Mouse (Mus musculus): Measurements from ENCODE around the gene Rabep1.
"Not testable (repeated sequence)": the region's sequence is repeated elsewhere in the genome, so short reads cannot be mapped to it uniquely, and the experiment has no call there.

Gene Rabep1

GRCm38 (mm10) chr11:70831201-70831600 is 13.4 kb upstream of the Rabep1 start:
- in situ Hi-C loops (cut with MboI) = no loop called here

GRCm38 (mm10) chr11:70833408-70833807 is 11.2 kb upstream of the Rabep1 start:
- in situ Hi-C loops (cut with MboI) = no loop called here

GRCm38 (mm10) chr11:70833831-70834230 is 10.7 kb upstream of the Rabep1 start:
- in situ Hi-C loops (cut with MboI) = no loop called here

- in situ Hi-C loops (cut with MboI) = no loop called here
Measured at GRCm38 (mm10) chr11:70835381-70835831, 9.2 kb upstream of the Rabep1 start.

GRCm38 (mm10) chr11:70837031-70837430 is 7.5 kb upstream of the Rabep1 start:
- in situ Hi-C loops (cut with MboI) = no loop called here

- in situ Hi-C loops (cut with MboI) = no loop called here
Measured at GRCm38 (mm10) chr11:70838610-70839009, 6.0 kb upstream of the Rabep1 start.

- in situ Hi-C loops (cut with MboI) = no loop called here
Measured at GRCm38 (mm10) chr11:70842983-70843382, 1.6 kb upstream of the Rabep1 start.

GRCm38 (mm10) chr11:70843701-70844551 is 652 bp upstream of the Rabep1 start:
- in situ Hi-C loops (cut with MboI) = no loop called here

- in situ Hi-C loops (cut with MboI) = no loop called here
Measured at GRCm38 (mm10) chr11:70845457-70845978, 940 bp downstream of the Rabep1 start.

GRCm38 (mm10) chr11:70846029-70846428 is 1.5 kb downstream of the Rabep1 start:
- in situ Hi-C loops (cut with MboI) = no loop called here

GRCm38 (mm10) chr11:70860371-70860770 is 15.8 kb downstream of the Rabep1 start:
- in situ Hi-C loops (cut with MboI) = no loop called here

- in situ Hi-C loops (cut with MboI) = not testable (repeated sequence)
Measured at GRCm38 (mm10) chr11:70863204-70863603, 18.6 kb downstream of the Rabep1 start.

- in situ Hi-C loops (cut with MboI) = no loop called here
Measured at GRCm38 (mm10) chr11:70865223-70865622, 20.6 kb downstream of the Rabep1 start.

- in situ Hi-C loops (cut with MboI) = no loop called here
Measured at GRCm38 (mm10) chr11:70869263-70869662, 24.7 kb downstream of the Rabep1 start.

GRCm38 (mm10) chr11:70869811-70870210 is 25.2 kb downstream of the Rabep1 start:
- in situ Hi-C loops (cut with MboI) = no loop called here

GRCm38 (mm10) chr11:70870407-70870806 is 25.8 kb downstream of the Rabep1 start:
- in situ Hi-C loops (cut with MboI) = no loop called here

GRCm38 (mm10) chr11:70871110-70871509 is 26.5 kb downstream of the Rabep1 start:
- in situ Hi-C loops (cut with MboI) = no loop called here

- in situ Hi-C loops (cut with MboI) = no loop called here
Measured at GRCm38 (mm10) chr11:70871766-70872330, 27.3 kb downstream of the Rabep1 start.

GRCm38 (mm10) chr11:70873846-70874613 is 29.5 kb downstream of the Rabep1 start:
- in situ Hi-C loops (cut with MboI) = no loop called here

- in situ Hi-C loops (cut with MboI) = no loop called here
Measured at GRCm38 (mm10) chr11:70877670-70878069, 33.1 kb downstream of the Rabep1 start.

- in situ Hi-C loops (cut with MboI) = no loop called here
Measured at GRCm38 (mm10) chr11:70882905-70883430, 38.4 kb downstream of the Rabep1 start.

- in situ Hi-C loops (cut with MboI) = no loop called here
Measured at GRCm38 (mm10) chr11:70890643-70891042, 46.1 kb downstream of the Rabep1 start.
